Mouse (Mus musculus) small intestine, adult 2 months (tissue): ENCODE data around the gene Map3k15.

Experiments used
- CTCF ChIP-seq: fragments of 200-500 bp; IDR thresholded peaks from 2 replicates; pipeline ENCODE4 v1.5.1; 2012; ENCODE audit warnings: low read depth, mild to moderate bottlenecking, control low read depth, inconsistent platforms, low read length, moderate library complexity, mixed read lengths; ENCODE audit not compliant: insufficient replicate concordance, insufficient read length; ENCODE audit errors: extremely low read depth
- POLR2A ChIP-seq: fragments of 200-500 bp; IDR thresholded peaks from 2 replicates; pipeline ENCODE4 v1.6.1; 2012; ENCODE audit warnings: low read depth, mild to moderate bottlenecking, control low read depth, inconsistent platforms, low read length, moderate library complexity

DNA sequence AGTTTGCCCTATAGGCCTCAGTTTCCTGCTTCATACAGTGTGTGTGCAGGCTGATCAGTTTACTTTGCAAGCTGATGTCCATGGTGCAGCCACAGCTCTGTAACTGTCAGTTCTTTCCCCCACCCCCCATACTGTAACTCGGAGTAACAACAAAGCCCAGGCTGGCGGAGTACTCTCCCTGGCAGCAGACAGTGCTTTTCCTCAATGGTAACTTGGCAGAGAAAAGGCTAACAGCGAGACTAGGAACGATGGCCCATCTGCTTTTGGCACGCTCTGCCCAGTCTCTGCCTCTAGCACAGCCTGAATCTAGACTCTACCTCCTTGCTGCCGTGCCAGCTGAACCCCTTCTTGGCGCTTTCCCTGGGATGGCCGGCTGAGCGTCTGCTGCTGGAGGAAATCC lies 24.3 kb upstream of the Map3k15 start:
- TF ChIP-seq CTCF (no peak), POLR2A (no peak)
